Mouse (Mus musculus): Measurements from ENCODE around the gene 4933411K16Rik.
A peak's percentile ranks its signal among the peaks of the same experiment; 100 is the strongest.
"Not testable (repeated sequence)": the region's sequence is repeated elsewhere in the genome, so short reads cannot be mapped to it uniquely, and the experiment has no call there.

The 4933411K16Rik gene

GRCm38 (mm10) chr19:42078566-42078965 lies 26.5 kb downstream of the 4933411K16Rik start:
- DNase-seq (ENCODE audit: low read depth, low spot score) = no peak

- DNase-seq (ENCODE audit: low read depth, low spot score) = no peak
These were observed 27.0 kb downstream of the 4933411K16Rik start for GRCm38 (mm10) chr19:42079006-42079405.

- DNase-seq (ENCODE audit: low read depth, low spot score) = no peak
These were observed 27.9 kb downstream of the 4933411K16Rik start for GRCm38 (mm10) chr19:42079950-42080349.

GRCm38 (mm10) chr19:42080469-42080868 lies 28.4 kb downstream of the 4933411K16Rik start:
- DNase-seq (ENCODE audit: low read depth, low spot score) = no peak

GRCm38 (mm10) chr19:42081613-42082012 lies 29.6 kb downstream of the 4933411K16Rik start:
- DNase-seq (ENCODE audit: low read depth, low spot score) = not testable (repeated sequence)

- no peak for DNase-seq (ENCODE audit: low read depth, low spot score)
These were observed 33.6 kb downstream of the 4933411K16Rik start for GRCm38 (mm10) chr19:42085690-42086089.

GRCm38 (mm10) chr19:42086166-42086565 lies 34.1 kb downstream of the 4933411K16Rik start, which contains the start of gene Morn4:
TSS of gene Morn4 (minus strand) at chr19:42086357.
- DNase-seq (ENCODE audit: low read depth, low spot score) = peak; percentile 71

- peak; percentile 86 for DNase-seq (ENCODE audit: low read depth, low spot score)
These were observed 37.2 kb downstream of the 4933411K16Rik start for GRCm38 (mm10) chr19:42089103-42089747.

- DNase-seq (ENCODE audit: low read depth, low spot score) = peak; percentile 100
These were observed 37.9 kb downstream of the 4933411K16Rik start, which contains the start of gene Pi4k2a for GRCm38 (mm10) chr19:42089748-42090595. TSS of gene Pi4k2a (plus strand) at chr19:42090470.

- DNase-seq (ENCODE audit: low read depth, low spot score) = peak; percentile 65
These were observed 38.6 kb downstream of the 4933411K16Rik start for GRCm38 (mm10) chr19:42090637-42091141.

GRCm38 (mm10) chr19:42099406-42099805 lies 47.4 kb downstream of the 4933411K16Rik start:
- DNase-seq (ENCODE audit: low read depth, low spot score) = no peak
